Mouse (Mus musculus): ENCODE measurements at regions not wholly inside any gene's neighbourhood (a gene's known extent, or its start where the extent isn't known, plus 50 kb on each side); places are given as distances from the start of the nearest gene placed in this dataset.

DNA sequence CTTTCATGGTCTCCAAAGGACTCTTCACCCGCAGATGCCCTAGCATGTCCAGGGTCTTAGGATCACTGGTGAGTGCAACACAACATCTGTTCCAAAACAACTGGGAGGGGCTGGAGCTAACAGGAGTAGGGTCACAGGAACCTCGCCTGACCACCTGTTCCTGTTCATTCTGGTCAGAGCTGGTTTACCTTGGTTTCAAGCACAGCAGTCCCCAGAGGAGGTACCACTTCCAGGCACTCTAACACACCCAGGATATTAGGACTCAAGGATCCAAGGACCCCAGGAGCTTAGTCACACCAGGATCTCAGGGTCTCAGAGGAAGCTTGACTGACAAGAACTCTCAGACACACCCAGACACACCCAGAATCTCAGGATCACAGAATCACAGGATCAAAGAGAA, 94.9 kb upstream of the Plscr5 start:
- DNase-seq = no peak

GRCm38 (mm10) chr9:92129504-92129903, 63.2 kb upstream of the Plscr5 start:
- DNase-seq = peak in 1 of 2 experiments; percentile 3

DNA sequence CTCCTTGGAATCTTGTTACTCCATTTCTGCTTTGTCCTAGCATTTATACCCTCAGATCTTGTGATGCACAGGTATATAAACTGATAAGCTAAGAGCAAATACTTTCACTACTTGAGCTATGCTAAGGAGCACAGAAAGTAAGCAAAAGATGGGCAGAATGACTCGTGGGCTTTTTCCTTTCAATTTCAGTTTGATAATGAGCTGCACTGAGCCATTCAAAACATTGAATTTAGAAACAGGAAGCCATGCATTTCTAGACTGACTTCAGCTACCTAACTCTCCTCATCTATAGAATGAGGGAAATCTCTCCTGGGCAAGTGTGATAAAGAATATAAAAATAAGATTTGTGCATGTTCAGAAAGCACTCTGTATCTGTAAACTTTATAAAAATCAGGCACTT, 62.3 kb upstream of the Plscr5 start:
- DNase-seq = no peak

GRCm38 (mm10) chr9:92132440-92132839, 60.3 kb upstream of the Plscr5 start:
- DNase-seq = no peak

GRCm38 (mm10) chr9:92141924-92142323, 50.8 kb upstream of the Plscr5 start:
- no peak for DNase-seq

All from kidney, postnatal 4 days (tissue).